In the genomic region with DNA sequence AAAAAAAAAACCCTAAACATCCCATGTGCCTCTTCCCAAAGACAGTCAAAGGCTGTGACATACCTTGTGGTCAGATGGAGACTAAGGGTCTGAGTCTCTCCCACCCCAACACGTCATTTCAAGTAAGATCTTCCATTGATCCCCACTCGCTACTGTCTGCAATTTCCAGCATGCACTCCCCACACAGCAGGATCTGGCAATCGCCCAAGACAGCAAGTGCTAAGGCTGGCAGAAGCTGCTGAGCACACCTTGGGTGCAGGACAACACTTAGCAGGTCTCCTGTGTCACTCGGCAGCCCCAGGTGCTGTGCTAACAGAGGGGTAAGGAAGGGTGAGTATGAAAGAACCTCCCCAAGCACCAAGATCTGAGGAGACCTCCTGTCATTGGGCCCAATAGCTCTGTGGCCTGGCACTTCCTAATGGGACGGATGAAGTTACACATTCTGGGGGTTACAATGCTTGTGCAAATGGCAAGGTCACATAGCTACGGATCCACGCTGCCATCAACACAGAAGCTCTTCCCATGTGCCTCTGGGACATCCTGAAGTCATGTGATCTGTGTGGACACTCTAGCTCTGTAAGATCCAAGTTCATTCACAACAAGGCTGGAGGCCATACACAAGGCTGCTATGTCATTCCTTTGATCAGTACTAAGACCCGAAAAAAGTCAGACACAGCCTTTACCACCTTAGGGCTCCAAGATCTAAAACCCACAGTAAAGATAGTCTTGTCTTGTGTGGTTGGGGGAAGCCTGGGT, we compare ENCODE assay signal across 9 mouse cellular contexts. TPM values are rescaled to one million over a fixed set of nuclear protein-coding genes. Genes with fewer than 3 reads are reported as not detected.
DNase-seq lines count a peak whose midpoint lies in the region; ATAC-seq and TF ChIP-seq lines count a peak whose summit lies in the region.
"Had no signal": no experiment of that assay in that cellular context is flagged by ENCODE, and none has a peak within 500 bp of the region (broad histone marks: within the 10 kb centered on the region; RNA-seq: fewer than 3 reads in every experiment).

No protein-coding gene starts in this region.

- ATAC-seq in erythroblast, adult 5-6 weeks (replicated peaks; ENCODE audit: low FRiP score, poor library complexity, severe bottlenecking), result peak; percentile 50
- no peak for ATAC-seq in liver, embryonic 13.5 days (ENCODE audit: low read depth)

- DNase-seq in left cerebral cortex, postnatal 4 days, result peak; percentile 63
- no peak for DNase-seq in left cerebral cortex, adult 2 months (ENCODE audit: extremely low spot score in 1 of 2, low spot score in 2 of 2)
- peak; percentile 79 for DNase-seq in cerebellum, adult 18-20 months
- DNase-seq in liver, embryonic 13.5 days, result no peak
- DNase-seq in lung, postnatal 10 days, result no peak
- no peak for DNase-seq in embryo, embryonic 10 days (ENCODE audit: low spot score)

- H3K4me3 ChIP-seq in left cerebral cortex, adult 2 months, result no peak overlapping the region
- no peak overlapping the region for H3K4me3 ChIP-seq in liver, embryonic 13.5 days (replicated peaks)
- H3K4me3 ChIP-seq: neural tube, embryonic 12.5 days had no signal

- no peak for TF ChIP-seq CTCF in left cerebral cortex, adult 2 months (IDR thresholded peaks at IDR 0.05)

- intact Hi-C loops in left cerebral cortex, postnatal 4 days (cut with DNase I), result no loop called here
- intact Hi-C loops in left cerebral cortex, adult 2 months (cut with DNase I), result no loop called here

- no peak overlapping the region for H3K4me2 ChIP-seq in liver, embryonic 13.5 days
- H3K4me2 ChIP-seq: neural tube, embryonic 12.5 days had no signal

- 59% methylated on average over 8 of the region's 8 CpGs for WGBS in liver, embryonic 13.5 days (ENCODE audit: insufficient replicate concordance)

- peak overlapping the region; percentile 65 for H3K9ac ChIP-seq in liver, embryonic 13.5 days
- H3K9ac ChIP-seq: neural tube, embryonic 12.5 days had no signal

- H3K4me1 ChIP-seq in liver, embryonic 13.5 days (replicated peaks), result peaks cover 73% of the 10 kb centered on the region

- H3K27ac ChIP-seq in left cerebral cortex, adult 2 months, result no peak overlapping the region
- H3K27ac ChIP-seq in liver, embryonic 13.5 days, result peak overlapping the region; percentile 87
- H3K27ac ChIP-seq: neural tube, embryonic 12.5 days had no signal

- H3K27me3 ChIP-seq in liver, embryonic 13.5 days, result no peaks in the 10 kb centered on the region
- H3K27me3 ChIP-seq: neural tube, embryonic 12.5 days; Patski had no signal

- H3K9me3 ChIP-seq in liver, embryonic 13.5 days (replicated peaks), result no peaks in the 10 kb centered on the region
- H3K9me3 ChIP-seq: neural tube, embryonic 12.5 days had no signal

- H3K36me3 ChIP-seq in liver, embryonic 13.5 days, result no peaks in the 10 kb centered on the region
- H3K36me3 ChIP-seq: neural tube, embryonic 12.5 days had no signal

RNA-seq across cellular contexts. Expression of gene Ptprj, which starts 13.5 kb away (rescaled TPM):
- 10 to 100 TPM; 50.8 to 51.2 TPM for total RNA-seq in left cerebral cortex, postnatal 4 days (2021)
- total RNA-seq in left cerebral cortex, adult 2 months (2021), result 100 to 1,000 TPM; 114 to 117 TPM
- total RNA-seq in erythroblast, adult 5-6 weeks (2015; ENCODE audit: low replicate concordance), result 9.2 and 21.1 TPM in 2 replicates
- total RNA-seq in erythroblast, adult 5-6 weeks (2017; ENCODE audit: low replicate concordance), result 11.3 and 18.7 TPM in 2 replicates
- polyA plus RNA-seq in liver, embryonic 13.5 days (2015; fragmentation: Nextera tagmentation; extraction: Ambion mirVana), result 1.7 and 1.9 TPM in 2 replicates

Comparison
In these comparisons a context has a peak if more than half of its experiments do, and no peak if none do; other contexts are left out.
1. DNase-seq: peak in left cerebral cortex, postnatal 4 days (single experiment) and cerebellum, adult 18-20 months (2 of 2); none in left cerebral cortex, adult 2 months (0 of 2), liver, embryonic 13.5 days (single experiment), lung, postnatal 10 days (single experiment) and embryo, embryonic 10 days (single experiment).